Mouse (Mus musculus): ENCODE data around the gene Gpr156.
A peak's percentile ranks its signal among the peaks of the same experiment; 100 is the strongest.

The Gpr156 gene

GRCm38 (mm10) chr16:37916818-37917201, 514 bp downstream of the Gpr156 start:
- DNase-seq (ENCODE audit: low spot score), result no peak

DNA sequence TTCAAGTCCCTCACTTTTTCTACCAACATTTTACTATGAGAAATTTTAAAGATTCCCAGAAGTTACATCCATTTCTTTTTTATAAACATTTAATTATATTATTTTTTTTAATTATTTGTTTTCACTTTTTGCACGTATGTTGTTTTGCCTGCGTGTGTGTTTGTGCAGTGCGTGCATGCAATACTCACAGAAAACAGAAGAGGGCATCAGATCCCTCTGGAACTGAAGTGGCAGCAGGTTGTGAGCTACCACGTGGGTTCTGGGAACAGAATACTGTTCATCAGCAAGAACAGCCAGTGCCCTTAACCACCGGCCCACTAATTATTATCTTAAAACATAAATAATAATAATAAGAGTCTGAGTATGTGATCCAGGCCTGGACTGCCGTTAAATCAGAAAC, 2.7 kb downstream of the Gpr156 start:
- DNase-seq (ENCODE audit: low spot score), result no peak

- DNase-seq (ENCODE audit: low spot score), result no peak
Observed at GRCm38 (mm10) chr16:37920842-37921409, 4.6 kb downstream of the Gpr156 start.

GRCm38 (mm10) chr16:37926087-37926486, 9.8 kb downstream of the Gpr156 start:
- no peak for DNase-seq (ENCODE audit: low spot score)

DNA sequence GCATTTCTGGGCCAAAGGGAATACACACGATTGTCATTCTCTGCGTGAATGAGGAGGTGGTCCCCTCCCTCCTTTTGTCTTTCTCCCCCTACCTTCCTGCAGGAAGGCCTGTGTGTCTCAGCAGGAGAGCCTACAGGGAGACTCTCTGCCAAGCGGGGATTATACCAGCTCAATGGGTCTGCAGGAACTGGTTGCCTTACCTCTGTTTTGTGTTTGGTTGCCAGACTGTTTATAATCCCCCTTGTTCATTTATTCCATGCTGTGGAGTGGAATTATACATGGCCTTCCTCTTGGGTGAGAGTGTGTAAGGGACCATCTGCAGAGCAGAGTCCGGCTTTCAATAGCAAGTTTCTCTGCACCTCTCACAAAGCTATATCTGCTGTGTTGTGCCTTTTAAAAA, 10.8 kb downstream of the Gpr156 start:
- DNase-seq (ENCODE audit: low spot score), result no peak

DNA sequence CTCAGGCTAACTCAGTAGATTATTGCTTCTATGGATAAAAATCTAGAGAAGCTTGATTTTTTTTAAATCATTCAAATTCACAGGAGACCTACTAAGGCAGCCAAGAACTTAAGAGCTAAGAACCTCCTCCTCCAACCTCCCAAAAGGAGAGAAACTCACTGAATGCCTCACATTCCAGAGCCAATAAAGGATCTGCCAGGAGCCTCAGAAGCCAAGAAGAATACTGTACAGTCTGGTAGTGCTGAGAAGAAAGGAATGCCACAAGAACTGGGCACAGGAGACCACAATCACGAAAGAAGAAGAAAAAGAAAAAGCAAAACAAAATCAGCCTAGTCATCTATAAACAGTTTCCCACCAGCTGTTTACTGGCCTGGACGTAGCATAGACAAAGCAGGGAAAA, 12.7 kb downstream of the Gpr156 start:
- DNase-seq (ENCODE audit: low spot score), result peak; percentile 68

DNA sequence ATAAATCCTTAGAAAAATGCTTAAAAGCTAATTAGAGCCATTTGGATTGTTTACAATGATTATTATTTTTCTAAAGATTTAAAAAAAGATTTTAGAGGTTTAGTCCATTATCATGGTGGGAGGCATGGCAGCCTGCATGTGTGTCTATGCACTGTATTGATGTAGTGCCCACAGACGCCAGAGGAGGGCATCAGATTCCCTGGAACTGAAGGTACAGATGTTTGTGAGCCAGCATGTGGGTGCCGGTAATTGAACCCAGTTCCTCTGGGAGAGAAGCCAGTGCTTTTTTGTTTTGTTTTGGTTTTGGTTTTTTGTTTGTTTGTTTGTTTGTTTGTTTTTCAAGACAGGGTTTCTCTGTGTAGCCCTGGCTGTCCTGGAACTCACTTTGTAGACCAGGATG, 13.3 kb downstream of the Gpr156 start:
- DNase-seq (ENCODE audit: low spot score), result no peak

GRCm38 (mm10) chr16:37934932-37935331, 18.6 kb downstream of the Gpr156 start:
- no peak for DNase-seq (ENCODE audit: low spot score)

- DNase-seq (ENCODE audit: low spot score), result no peak
Observed at GRCm38 (mm10) chr16:37937276-37937675, 21.0 kb downstream of the Gpr156 start.

- DNase-seq (ENCODE audit: low spot score), result no peak
Observed at GRCm38 (mm10) chr16:37938125-37939081, 22.1 kb downstream of the Gpr156 start.

GRCm38 (mm10) chr16:37939082-37939863, 23.0 kb downstream of the Gpr156 start:
- no peak for DNase-seq (ENCODE audit: low spot score)

GRCm38 (mm10) chr16:37940291-37940690, 24.0 kb downstream of the Gpr156 start:
- DNase-seq (ENCODE audit: low spot score), result no peak

- peak; percentile 98 for DNase-seq (ENCODE audit: low spot score)
Observed at GRCm38 (mm10) chr16:37943701-37944100, 27.4 kb downstream of the Gpr156 start.

DNA sequence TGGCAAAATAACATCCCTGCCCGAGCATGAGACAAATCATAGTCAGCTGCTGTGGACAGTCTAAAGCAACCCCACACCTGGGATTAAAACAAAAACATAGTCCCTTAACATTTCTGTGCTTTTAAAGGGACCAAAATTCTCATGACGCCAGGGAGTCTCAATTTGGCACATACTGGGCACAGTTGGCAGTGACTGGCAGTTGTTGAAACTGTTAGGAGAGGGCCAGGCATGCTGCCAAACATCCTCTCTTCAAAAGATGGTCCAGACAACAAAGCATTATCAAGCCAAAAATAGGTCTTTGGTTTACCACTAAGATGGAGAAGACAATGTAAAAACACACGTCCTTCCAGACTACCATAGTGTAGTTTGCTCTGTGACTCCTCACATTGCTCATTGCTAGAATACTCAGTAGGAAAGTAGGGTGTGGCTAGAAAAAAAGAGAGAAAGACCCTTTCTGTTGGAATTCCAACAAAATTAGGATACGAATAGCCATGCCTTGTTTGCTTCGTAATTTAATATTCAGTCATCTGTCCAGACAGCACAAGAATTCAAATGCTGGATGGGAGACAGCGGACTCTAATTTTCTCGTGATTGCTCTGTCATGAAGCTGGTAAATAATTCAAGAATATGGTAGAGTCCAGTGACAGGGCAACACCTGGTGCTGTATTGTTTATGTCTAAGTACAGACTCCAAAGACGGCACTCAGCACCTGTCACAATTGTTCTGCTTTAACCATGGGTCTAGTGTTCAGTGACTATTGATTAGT, 28.9 kb downstream of the Gpr156 start:
- DNase-seq (ENCODE audit: low spot score), result peak; percentile 78

GRCm38 (mm10) chr16:37947160-37947559, 30.9 kb downstream of the Gpr156 start:
- DNase-seq (ENCODE audit: low spot score), result peak; percentile 78

- no peak for DNase-seq (ENCODE audit: low spot score)
Observed at GRCm38 (mm10) chr16:37948365-37948764, 32.1 kb downstream of the Gpr156 start.

DNA sequence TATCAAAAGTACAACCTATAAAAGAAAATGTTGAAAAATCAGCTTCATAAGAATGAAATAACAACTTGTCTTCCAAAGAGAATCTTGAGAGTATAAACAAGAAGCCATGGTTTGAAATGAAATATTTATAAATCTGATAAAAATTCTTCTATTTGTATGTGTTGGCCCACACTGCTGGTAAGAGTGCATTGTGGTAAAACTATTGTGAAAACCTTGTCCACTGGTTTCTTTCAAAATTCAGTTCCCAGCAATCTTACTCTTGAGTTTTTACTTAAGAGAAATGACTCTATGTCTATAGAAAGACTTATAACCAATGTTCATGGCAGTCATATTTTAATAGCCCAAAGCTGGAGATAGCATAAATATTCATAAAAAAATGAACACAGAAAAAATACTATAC, 34.9 kb downstream of the Gpr156 start:
- DNase-seq (ENCODE audit: low spot score), result peak; percentile 71

- no peak for DNase-seq (ENCODE audit: low spot score)
Observed at GRCm38 (mm10) chr16:37953186-37953585, 36.9 kb downstream of the Gpr156 start.

DNA sequence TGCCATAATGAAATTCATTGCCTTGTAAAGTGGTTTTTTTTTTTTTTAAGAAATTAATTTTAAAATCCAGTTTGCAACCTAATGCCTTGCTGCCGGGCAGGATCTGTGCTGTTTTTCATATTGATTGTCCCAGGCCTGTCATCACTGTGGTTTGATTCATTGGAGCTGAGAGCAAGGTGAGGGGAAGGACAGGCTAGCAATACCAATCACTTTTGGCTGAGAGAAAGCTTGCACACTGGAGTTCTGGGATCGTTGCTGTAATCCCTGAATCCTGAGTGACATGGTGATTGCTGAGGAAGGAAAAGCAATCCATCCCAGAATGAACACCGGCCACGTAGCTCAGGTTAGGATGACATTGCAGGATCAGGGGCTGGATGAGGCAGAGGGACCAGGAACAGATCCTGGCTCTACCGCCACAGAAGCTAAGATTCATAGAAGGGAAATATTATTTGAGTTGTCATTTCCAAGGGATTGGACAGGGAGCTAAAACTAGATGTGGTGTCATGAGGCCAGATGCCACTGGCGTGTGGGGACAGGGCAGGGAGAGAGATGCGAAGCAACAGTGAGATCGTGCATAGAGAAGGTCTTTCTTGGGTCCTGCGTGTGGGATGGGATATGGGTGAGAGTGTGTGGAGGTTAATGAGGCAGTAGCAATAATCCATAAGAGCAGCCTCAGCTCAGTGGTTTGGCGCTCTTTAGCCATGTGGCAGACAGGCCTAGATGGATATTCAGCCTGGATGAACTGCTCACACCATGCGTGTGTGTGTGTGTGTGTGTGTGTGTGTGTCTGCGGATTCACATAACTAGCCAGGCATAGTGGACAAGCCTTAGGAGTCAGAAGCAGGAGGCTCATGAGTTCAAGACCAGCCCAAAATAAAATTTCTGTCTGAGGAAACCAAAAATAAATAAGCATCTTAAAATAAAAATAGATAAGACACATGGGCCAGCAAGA, 38.0 kb downstream of the Gpr156 start:
- DNase-seq (ENCODE audit: low spot score), result peak; percentile 74

- DNase-seq (ENCODE audit: low spot score), result peak; percentile 97
Observed at GRCm38 (mm10) chr16:37955336-37955917, 39.1 kb downstream of the Gpr156 start.

All from adipocyte (in vitro differentiated cells).